12 mouse cellular contexts compared by ENCODE assay signal in genomic region chr9:10269342-10269741, GRCm38 (mm10).
DNase-seq lines count a peak whose midpoint lies in the region; ATAC-seq lines count a peak whose summit lies in the region.
"Had no signal": no experiment of that assay in that cellular context is flagged by ENCODE, and none has a peak within 500 bp of the region (broad histone marks: within the 10 kb centered on the region; RNA-seq: fewer than 3 reads in every experiment).

No protein-coding gene starts in this region.

- no peaks in the 10 kb centered on the region for H3K9me3 ChIP-seq in hindbrain, embryonic 11.5 days (ENCODE audit: control insufficient read depth, low read length)
- no peaks in the 10 kb centered on the region for H3K9me3 ChIP-seq in neural tube, embryonic 14.5 days (ENCODE audit: control insufficient read depth, low read length)

- no peaks in the 10 kb centered on the region for H3K36me3 ChIP-seq in hindbrain, embryonic 11.5 days (ENCODE audit: control insufficient read depth, insufficient read depth, low read length)
- H3K36me3 ChIP-seq in neural tube, embryonic 14.5 days (ENCODE audit: control insufficient read depth, insufficient read depth, low read length), result no peaks in the 10 kb centered on the region

- no peak overlapping the region for H3K9ac ChIP-seq in hindbrain, embryonic 11.5 days (ENCODE audit: low read depth, low read length)
- no peak overlapping the region for H3K9ac ChIP-seq in neural tube, embryonic 14.5 days (replicated peaks; ENCODE audit: low read depth, low read length)

- no peaks in the 10 kb centered on the region for H3K4me1 ChIP-seq in hindbrain, embryonic 11.5 days (replicated peaks; ENCODE audit: control insufficient read depth, insufficient read depth, low read length)
- H3K4me1 ChIP-seq in neural tube, embryonic 14.5 days (ENCODE audit: control insufficient read depth, insufficient read depth, low read length), result no peaks in the 10 kb centered on the region

- no peaks in the 10 kb centered on the region for H3K27me3 ChIP-seq in hindbrain, embryonic 11.5 days (ENCODE audit: control insufficient read depth, insufficient read depth, low read length)
- no peaks in the 10 kb centered on the region for H3K27me3 ChIP-seq in neural tube, embryonic 14.5 days (ENCODE audit: control insufficient read depth, insufficient read depth, low read length)
- H3K27me3 ChIP-seq: Patski had no signal

- intact Hi-C loops in left cerebral cortex, postnatal 25 days (cut with DNase I), result no loop called here
- intact Hi-C loops in gastrocnemius, postnatal 36 days (cut with DNase I), result no loop called here

- WGBS in hindbrain, embryonic 11.5 days, result 12% methylated on average over 2 of the region's 2 CpGs
- WGBS in neural tube, embryonic 14.5 days, result 3% methylated on average over 2 of the region's 2 CpGs

- no peak overlapping the region for H3K27ac ChIP-seq in hindbrain, embryonic 11.5 days (ENCODE audit: low read depth, low read length)
- no peak overlapping the region for H3K27ac ChIP-seq in neural tube, embryonic 14.5 days (ENCODE audit: low read depth, low read length)

- no peak overlapping the region for H3K4me3 ChIP-seq in hindbrain, embryonic 11.5 days (ENCODE audit: low read depth, low read length)
- H3K4me3 ChIP-seq in neural tube, embryonic 14.5 days (ENCODE audit: low read depth, low read length), result no peak overlapping the region

- peak; percentile 94 for ATAC-seq in hindbrain, embryonic 11.5 days (ENCODE audit: low FRiP score)
- ATAC-seq in neural tube, embryonic 14.5 days (ENCODE audit: low read depth), result peak; percentile 97
- ATAC-seq: Patski had no signal

- no peak overlapping the region for H3K4me2 ChIP-seq in hindbrain, embryonic 11.5 days (replicated peaks; ENCODE audit: low read depth, low read length)
- H3K4me2 ChIP-seq in neural tube, embryonic 14.5 days (ENCODE audit: low read depth, low read length), result no peak overlapping the region

- peak; percentile 42 for DNase-seq in embryo, embryonic 11 days
- no peak for DNase-seq in embryo, embryonic 9.5 days (ENCODE audit: extremely low spot score)
- DNase-seq in hindbrain, embryonic 11.5 days (ENCODE audit: low spot score), result peak; percentile 10
- peak; percentile 19 to 86 for DNase-seq in left cerebral cortex, postnatal 25 days (ENCODE audit: low spot score in 2 of 2)
- no peak for DNase-seq in gastrocnemius, postnatal 36 days
- DNase-seq in kidney, adult 18-20 months, result no peak
- no peak for DNase-seq in T-cell, adult 2 months (ENCODE audit: low spot score)
- DNase-seq: cerebellum, adult 11-12 months; kidney, postnatal 36 days; lung, postnatal 14 days had no signal

Comparison
In these comparisons a context has a peak if more than half of its experiments do, and no peak if none do; other contexts are left out.
1. DNase-seq: peak in embryo, embryonic 11 days (single experiment), hindbrain, embryonic 11.5 days (single experiment) and left cerebral cortex, postnatal 25 days (2 of 2); none in embryo, embryonic 9.5 days (single experiment), gastrocnemius, postnatal 36 days (0 of 2), kidney, adult 18-20 months (single experiment) and T-cell, adult 2 months (single experiment).